Mouse (Mus musculus): ENCODE measurements around the gene Dnajc13. TPM values are rescaled to one million over a fixed set of nuclear protein-coding genes. Genes with fewer than 3 reads are reported as not detected.

The Dnajc13 gene
- polyA plus RNA-seq, 1 experiment from 2014 or later, result 19.3 TPM

DNA sequence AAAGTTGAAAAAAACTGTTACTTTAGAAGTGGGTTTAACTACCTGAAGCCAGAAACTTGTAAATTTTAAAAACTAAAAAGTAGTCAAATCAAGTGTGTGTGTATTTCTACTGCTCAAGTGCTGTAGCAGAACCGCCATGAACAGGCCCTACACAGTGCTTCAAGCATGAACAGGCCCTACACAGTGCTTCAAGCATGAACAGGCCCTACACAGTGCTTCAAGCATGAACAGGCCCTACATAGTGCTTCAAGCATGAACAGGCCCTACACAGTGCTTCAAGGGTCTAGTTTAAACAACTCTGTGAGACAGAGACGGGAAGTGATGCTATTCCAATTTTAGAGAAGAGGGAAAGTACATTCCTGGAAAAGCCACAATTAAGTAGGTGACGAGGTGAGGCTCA is 51.3 kb downstream of the Dnajc13 start:
- H3K9ac ChIP-seq (replicated peaks), result no peak overlapping the region
- H3K27ac ChIP-seq (replicated peaks), result no peak overlapping the region
- peaks cover 61% of the 10 kb centered on the region for H3K36me3 ChIP-seq
- H3K9me3 ChIP-seq (replicated peaks), result no peaks in the 10 kb centered on the region
- H3K4me3 ChIP-seq (replicated peaks), result no peak overlapping the region
- H3K27me3 ChIP-seq (replicated peaks), result no peaks in the 10 kb centered on the region
- H3K4me2 ChIP-seq, result no peak overlapping the region
- 93% methylated on average over 3 of the region's 3 CpGs for WGBS
- H3K4me1 ChIP-seq, result no peaks in the 10 kb centered on the region
- ATAC-seq (ENCODE audit: low FRiP score), result no peak

DNA sequence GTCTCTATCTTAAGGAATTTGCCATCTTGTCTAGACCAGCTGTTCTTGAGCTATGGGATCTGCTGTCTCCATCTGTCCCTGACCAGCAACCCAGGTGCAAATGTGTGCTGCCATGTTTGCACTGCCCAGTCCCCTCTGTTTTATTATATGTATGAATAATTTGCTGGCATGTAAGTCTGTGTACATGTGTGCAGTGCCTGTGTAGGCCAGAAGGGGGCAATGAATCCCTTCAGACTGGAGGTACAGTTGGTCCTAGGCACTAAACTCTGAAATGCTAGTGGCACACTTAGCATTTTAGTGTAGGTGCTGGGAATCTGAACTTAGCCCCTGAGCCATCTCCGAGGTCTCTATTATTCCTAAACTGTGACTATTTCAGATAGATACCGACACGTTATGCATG is 58.9 kb downstream of the Dnajc13 start:
- Histone ChIP-seq H3K9ac (replicated peaks) (no peak overlapping the region), H3K9me3 (replicated peaks) (no peaks in the 10 kb centered on the region), H3K27ac (replicated peaks) (no peak overlapping the region), H3K4me3 (replicated peaks) (no peak overlapping the region), H3K4me1 (no peaks in the 10 kb centered on the region), H3K27me3 (replicated peaks) (no peaks in the 10 kb centered on the region), H3K4me2 (no peak overlapping the region), H3K36me3 (peaks cover 78% of the 10 kb centered on the region)
- 94% methylated on average over 3 of the region's 3 CpGs for WGBS
- no peak for ATAC-seq (ENCODE audit: low FRiP score)

DNA sequence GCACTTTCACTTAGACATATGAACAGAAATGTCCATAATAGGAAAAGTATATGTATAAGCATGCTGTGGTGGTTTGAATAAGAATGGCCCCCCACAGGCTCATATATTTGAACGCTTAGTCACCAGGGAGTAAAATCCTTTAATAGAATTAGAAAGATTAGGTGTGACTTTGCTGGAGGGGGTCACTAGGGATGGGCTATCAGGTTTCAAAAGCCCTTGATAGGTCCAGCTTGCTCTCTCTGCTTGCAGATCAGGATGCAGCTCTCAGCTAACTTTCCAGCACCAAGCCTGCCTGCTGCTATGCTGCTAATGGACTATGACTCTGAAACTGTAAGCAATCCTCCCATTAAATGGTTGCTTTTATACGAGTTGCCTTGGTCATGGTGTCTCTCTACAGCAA is 68.2 kb downstream of the Dnajc13 start:
- ATAC-seq (ENCODE audit: low FRiP score), result no peak
- Histone ChIP-seq H3K27ac (replicated peaks) (no peak overlapping the region), H3K4me3 (replicated peaks) (no peak overlapping the region), H3K4me2 (no peak overlapping the region), H3K9me3 (replicated peaks) (no peaks in the 10 kb centered on the region), H3K4me1 (no peaks in the 10 kb centered on the region), H3K27me3 (replicated peaks) (no peaks in the 10 kb centered on the region), H3K9ac (replicated peaks) (no peak overlapping the region), H3K36me3 (peaks cover 75% of the 10 kb centered on the region)
- WGBS, result 83% methylated on average over 2 of the region's 2 CpGs

DNA sequence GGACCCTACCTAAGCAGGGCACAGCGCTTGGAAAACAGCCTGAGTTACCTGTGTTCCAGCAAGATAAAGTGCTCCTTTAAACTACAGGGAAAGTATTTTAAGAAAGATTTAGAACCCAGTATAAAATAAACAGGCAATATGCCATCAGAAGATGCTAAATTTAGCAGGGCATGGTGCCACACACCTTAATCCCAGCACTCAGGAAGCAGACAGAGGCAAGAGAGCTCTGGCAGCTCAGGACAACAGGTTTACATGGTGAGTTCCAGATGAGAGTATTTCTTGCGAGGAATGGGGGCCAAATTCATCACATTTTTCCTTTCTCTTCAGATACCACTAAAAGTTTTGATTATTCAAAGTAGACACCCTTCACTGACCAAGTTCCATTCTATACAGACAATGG is 68.8 kb downstream of the Dnajc13 start:
- H3K27me3 ChIP-seq (replicated peaks), result no peaks in the 10 kb centered on the region
- ATAC-seq (ENCODE audit: low FRiP score), result no peak
- no peaks in the 10 kb centered on the region for H3K4me1 ChIP-seq
- H3K9me3 ChIP-seq (replicated peaks), result no peaks in the 10 kb centered on the region
- 89% methylated on average over 2 of the region's 2 CpGs for WGBS
- H3K27ac ChIP-seq (replicated peaks), result no peak overlapping the region
- peaks cover 76% of the 10 kb centered on the region for H3K36me3 ChIP-seq
- no peak overlapping the region for H3K4me2 ChIP-seq
- H3K4me3 ChIP-seq (replicated peaks), result no peak overlapping the region
- no peak overlapping the region for H3K9ac ChIP-seq (replicated peaks)

DNA sequence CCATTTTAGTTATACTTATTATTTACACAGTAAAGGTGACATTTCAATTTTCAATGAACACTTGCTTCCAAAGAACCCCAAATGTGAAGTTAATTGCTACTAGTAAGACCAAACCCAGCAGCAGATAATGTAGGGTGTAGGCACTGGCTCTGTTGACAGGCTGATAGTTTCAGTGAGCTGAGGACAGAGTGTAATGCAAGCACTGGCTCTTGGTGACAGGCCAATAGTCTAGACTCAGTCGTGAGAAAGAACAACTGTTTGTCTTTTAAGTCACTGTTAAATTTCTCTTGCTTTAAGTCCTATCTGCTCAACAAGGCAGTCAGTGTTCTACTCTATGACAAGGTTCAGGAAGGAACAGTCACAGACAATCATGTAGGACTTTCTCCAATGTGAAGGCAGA is 69.4 kb downstream of the Dnajc13 start:
- Histone ChIP-seq H3K36me3 (peaks cover 78% of the 10 kb centered on the region), H3K9ac (replicated peaks) (no peak overlapping the region), H3K4me3 (replicated peaks) (no peak overlapping the region), H3K27me3 (replicated peaks) (no peaks in the 10 kb centered on the region), H3K4me2 (no peak overlapping the region), H3K4me1 (no peaks in the 10 kb centered on the region), H3K27ac (replicated peaks) (no peak overlapping the region), H3K9me3 (replicated peaks) (no peaks in the 10 kb centered on the region)
- ATAC-seq (ENCODE audit: low FRiP score), result no peak
- 93% methylated on average over 1 of the region's 1 CpGs for WGBS

DNA sequence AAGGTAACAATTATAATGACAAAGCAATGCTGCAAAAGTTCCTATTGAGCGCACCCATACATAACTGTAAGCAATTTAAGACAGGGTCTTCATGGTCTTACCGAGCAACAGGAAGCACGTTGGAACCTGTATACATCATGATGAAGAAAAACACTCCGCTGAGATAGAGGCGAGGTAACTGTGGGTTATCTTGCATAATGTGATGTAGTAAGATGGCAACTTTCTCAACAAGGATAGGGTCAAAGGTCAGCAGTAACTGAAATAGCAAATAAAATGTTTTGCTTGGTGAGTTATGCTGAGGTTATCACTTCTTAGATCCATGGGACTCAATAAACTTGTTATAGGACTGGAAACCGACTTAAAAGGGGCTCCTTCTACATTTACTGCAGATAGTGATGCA is 70.2 kb downstream of the Dnajc13 start:
- Histone ChIP-seq H3K4me1 (no peaks in the 10 kb centered on the region), H3K9me3 (replicated peaks) (no peaks in the 10 kb centered on the region), H3K27ac (replicated peaks) (no peak overlapping the region), H3K4me2 (no peak overlapping the region), H3K9ac (replicated peaks) (no peak overlapping the region), H3K4me3 (replicated peaks) (no peak overlapping the region), H3K36me3 (peaks cover 76% of the 10 kb centered on the region), H3K27me3 (replicated peaks) (no peaks in the 10 kb centered on the region)
- WGBS, result 95% methylated on average over 6 of the region's 6 CpGs
- ATAC-seq (ENCODE audit: low FRiP score), result no peak

DNA sequence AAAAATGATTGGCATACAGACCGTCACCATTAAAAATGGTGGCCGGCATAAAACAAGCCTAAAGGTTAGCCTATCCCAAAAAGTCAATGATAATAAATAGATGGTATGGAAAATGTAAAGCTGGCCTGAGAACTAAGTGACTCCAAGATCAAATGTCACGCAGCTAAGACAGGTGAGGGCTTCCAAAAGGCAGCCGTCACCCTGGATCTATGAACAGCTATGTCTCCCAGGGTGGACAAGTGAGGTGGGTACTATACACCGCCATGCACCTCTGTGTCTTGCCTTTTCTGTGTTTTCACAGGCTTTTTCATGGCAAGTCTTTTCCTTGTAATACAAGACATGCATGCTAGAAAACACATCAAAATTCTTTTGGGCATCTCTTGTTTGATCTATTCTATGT is 73.1 kb downstream of the Dnajc13 start:
- H3K4me3 ChIP-seq (replicated peaks), result no peak overlapping the region
- no peak overlapping the region for H3K27ac ChIP-seq (replicated peaks)
- H3K36me3 ChIP-seq, result peaks cover 68% of the 10 kb centered on the region
- no peaks in the 10 kb centered on the region for H3K4me1 ChIP-seq
- no peak overlapping the region for H3K4me2 ChIP-seq
- no peaks in the 10 kb centered on the region for H3K27me3 ChIP-seq (replicated peaks)
- no peaks in the 10 kb centered on the region for H3K9me3 ChIP-seq (replicated peaks)
- H3K9ac ChIP-seq (replicated peaks), result no peak overlapping the region
- ATAC-seq (ENCODE audit: low FRiP score), result no peak
- WGBS, result 98% methylated on average over 5 of the region's 5 CpGs

DNA sequence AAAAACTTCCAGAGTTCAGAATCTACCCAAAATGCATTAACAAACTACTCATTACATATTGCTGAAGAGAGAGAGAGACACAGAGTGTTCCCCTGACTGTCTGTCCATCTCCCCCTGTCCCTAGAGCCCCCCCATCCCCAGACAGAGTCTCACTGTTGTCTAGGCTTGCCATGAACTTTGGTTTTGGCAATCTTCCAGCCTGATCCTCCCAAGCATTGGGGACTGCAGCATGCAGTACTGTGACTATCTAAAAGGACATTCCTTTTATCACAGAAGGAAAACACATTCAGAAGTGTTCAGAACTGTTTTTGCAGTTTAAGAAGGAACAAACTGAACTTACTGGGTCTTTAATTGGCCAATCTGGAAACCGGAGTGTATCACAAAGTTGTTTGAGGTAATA is 74.0 kb downstream of the Dnajc13 start:
- Histone ChIP-seq H3K4me2 (no peak overlapping the region), H3K27ac (replicated peaks) (no peak overlapping the region), H3K36me3 (peaks cover 62% of the 10 kb centered on the region), H3K9ac (replicated peaks) (no peak overlapping the region), H3K9me3 (replicated peaks) (no peaks in the 10 kb centered on the region), H3K4me3 (replicated peaks) (no peak overlapping the region), H3K27me3 (replicated peaks) (no peaks in the 10 kb centered on the region), H3K4me1 (no peaks in the 10 kb centered on the region)
- no peak for ATAC-seq (ENCODE audit: low FRiP score)
- WGBS, result 96% methylated on average over 1 of the region's 1 CpGs

DNA sequence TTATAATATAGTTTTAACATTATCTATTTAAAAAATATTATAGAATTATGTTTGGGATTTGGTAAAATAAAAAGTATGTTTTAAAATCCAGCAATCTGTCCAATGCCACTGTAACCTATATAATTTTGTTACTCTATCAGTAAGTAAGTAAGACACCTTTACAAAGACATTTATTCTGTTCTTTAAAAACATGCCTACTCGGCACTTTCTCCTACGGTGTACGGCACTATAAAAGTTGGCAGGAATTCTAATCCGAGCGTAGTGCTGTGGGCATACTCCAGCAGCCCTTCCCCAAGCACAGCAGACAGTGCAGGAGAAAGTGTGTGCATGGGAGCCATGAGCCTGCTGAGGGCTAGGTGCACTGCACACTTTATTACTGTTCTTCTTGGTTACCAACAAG is 75.7 kb downstream of the Dnajc13 start:
- Histone ChIP-seq H3K4me3 (replicated peaks) (no peak overlapping the region), H3K27me3 (replicated peaks) (no peaks in the 10 kb centered on the region), H3K36me3 (peaks cover 59% of the 10 kb centered on the region), H3K9me3 (replicated peaks) (no peaks in the 10 kb centered on the region), H3K4me2 (no peak overlapping the region), H3K4me1 (no peaks in the 10 kb centered on the region), H3K9ac (replicated peaks) (no peak overlapping the region), H3K27ac (replicated peaks) (no peak overlapping the region)
- WGBS, result 72% methylated on average over 5 of the region's 5 CpGs
- ATAC-seq (ENCODE audit: low FRiP score), result no peak

DNA sequence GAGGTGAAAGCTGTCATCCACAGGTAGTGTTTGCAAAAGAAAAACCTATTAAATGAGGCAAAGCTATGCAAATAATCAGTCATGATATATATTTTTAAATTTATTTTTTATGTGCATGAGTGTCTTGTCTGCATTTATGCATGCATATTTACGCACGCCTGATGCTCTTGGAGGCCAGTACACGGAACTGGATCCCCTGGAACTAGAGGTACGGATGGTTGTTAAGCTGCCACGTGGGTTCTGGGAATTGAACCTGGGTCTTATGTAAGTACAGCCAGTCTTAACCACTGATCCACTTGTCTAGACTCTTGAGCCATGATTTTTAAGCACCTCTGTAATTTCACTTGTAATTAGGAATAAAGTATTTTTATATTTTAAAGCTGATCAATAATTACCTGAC is 79.5 kb downstream of the Dnajc13 start:
- 92% methylated on average over 5 of the region's 5 CpGs for WGBS
- Histone ChIP-seq H3K27ac (replicated peaks) (no peak overlapping the region), H3K9ac (replicated peaks) (no peak overlapping the region), H3K36me3 (peaks cover 64% of the 10 kb centered on the region), H3K27me3 (replicated peaks) (no peaks in the 10 kb centered on the region), H3K9me3 (replicated peaks) (no peaks in the 10 kb centered on the region), H3K4me3 (replicated peaks) (no peak overlapping the region), H3K4me2 (no peak overlapping the region), H3K4me1 (no peaks in the 10 kb centered on the region)
- no peak for ATAC-seq (ENCODE audit: low FRiP score)

DNA sequence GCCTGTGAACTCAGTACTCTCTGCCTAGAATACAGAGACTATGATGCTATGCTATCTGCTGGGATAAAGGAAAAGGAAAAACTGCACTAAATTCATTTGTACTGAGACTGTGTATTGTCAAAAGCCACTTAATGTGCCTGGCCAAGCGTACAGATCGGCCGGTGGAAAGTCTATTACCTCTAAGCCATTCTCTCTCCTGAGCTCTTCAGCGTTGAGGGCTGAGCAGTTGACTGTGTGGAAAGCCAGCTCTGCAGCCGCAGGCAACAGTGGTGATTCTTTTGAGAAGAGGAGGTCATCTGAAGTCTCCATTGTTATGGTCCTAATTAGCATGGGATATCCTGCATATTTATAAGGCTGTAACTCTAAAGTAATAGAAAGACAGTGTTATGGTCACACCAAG is 80.4 kb downstream of the Dnajc13 start:
- no peaks in the 10 kb centered on the region for H3K27me3 ChIP-seq (replicated peaks)
- H3K4me3 ChIP-seq (replicated peaks), result no peak overlapping the region
- no peaks in the 10 kb centered on the region for H3K9me3 ChIP-seq (replicated peaks)
- H3K4me2 ChIP-seq, result no peak overlapping the region
- peaks cover 63% of the 10 kb centered on the region for H3K36me3 ChIP-seq
- H3K4me1 ChIP-seq, result no peaks in the 10 kb centered on the region
- WGBS, result 34% methylated on average over 5 of the region's 5 CpGs
- ATAC-seq (ENCODE audit: low FRiP score), result no peak
- no peak overlapping the region for H3K27ac ChIP-seq (replicated peaks)
- H3K9ac ChIP-seq (replicated peaks), result no peak overlapping the region

DNA sequence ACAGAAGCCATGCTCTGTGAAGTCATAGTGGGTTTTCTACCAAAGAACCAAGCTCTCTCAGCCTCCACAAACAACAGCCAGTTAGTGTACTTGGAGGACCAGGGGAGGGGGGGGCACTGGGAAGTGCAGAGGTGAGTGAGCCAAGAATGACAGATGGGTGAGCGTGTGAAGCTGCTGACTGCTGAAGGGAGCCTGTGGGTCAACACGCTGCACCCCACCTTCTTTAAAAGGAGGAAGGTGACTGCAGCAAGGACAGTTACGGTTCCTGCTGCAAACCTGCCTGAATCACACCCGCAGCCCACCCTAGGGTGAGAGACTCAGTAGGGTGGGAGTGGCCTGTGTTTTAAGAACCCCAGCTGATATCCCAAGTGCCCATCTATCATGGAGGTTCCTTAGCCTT is 81.1 kb downstream of the Dnajc13 start:
- Histone ChIP-seq H3K9ac (replicated peaks) (no peak overlapping the region), H3K36me3 (peaks cover 65% of the 10 kb centered on the region), H3K4me3 (replicated peaks) (no peak overlapping the region), H3K4me2 (no peak overlapping the region), H3K27ac (replicated peaks) (no peak overlapping the region), H3K4me1 (no peaks in the 10 kb centered on the region), H3K9me3 (replicated peaks) (no peaks in the 10 kb centered on the region), H3K27me3 (replicated peaks) (no peaks in the 10 kb centered on the region)
- 91% methylated on average over 4 of the region's 4 CpGs for WGBS
- no peak for ATAC-seq (ENCODE audit: low FRiP score)

DNA sequence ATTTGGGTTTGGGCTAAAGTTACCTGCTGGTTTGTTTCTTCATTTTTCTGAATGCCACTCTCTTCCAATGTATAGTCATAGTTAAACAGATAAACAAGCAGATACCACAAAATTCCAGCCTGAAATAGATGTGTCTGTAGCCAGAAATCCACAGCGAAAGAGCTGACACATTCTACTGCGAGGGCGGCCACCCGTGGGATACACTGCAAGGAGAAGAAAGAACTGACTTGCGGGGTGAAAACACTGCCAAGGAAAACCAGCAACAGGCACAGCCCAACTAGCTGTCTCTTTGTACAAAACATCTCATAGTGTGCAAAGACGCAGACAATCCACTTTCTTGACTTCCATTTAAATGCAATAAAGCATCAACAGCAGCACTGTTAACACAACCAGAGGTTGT is 82.7 kb downstream of the Dnajc13 start:
- Histone ChIP-seq H3K4me2 (no peak overlapping the region), H3K27me3 (replicated peaks) (no peaks in the 10 kb centered on the region), H3K36me3 (peaks cover 74% of the 10 kb centered on the region), H3K4me3 (replicated peaks) (no peak overlapping the region), H3K9me3 (replicated peaks) (no peaks in the 10 kb centered on the region), H3K9ac (replicated peaks) (no peak overlapping the region), H3K27ac (replicated peaks) (no peak overlapping the region), H3K4me1 (no peaks in the 10 kb centered on the region)
- ATAC-seq (ENCODE audit: low FRiP score), result no peak
- 96% methylated on average over 6 of the region's 6 CpGs for WGBS

Data from neural tube, embryonic 15.5 days (tissue).